Mouse (Mus musculus): ENCODE data around the gene A530016L24Rik. TPM values are rescaled to one million over a fixed set of nuclear protein-coding genes. Genes with fewer than 3 reads are reported as not detected.

Gene A530016L24Rik
- polyA plus RNA-seq, 1 experiment from 2014 or later, result 0.36 TPM

- H3K9me3 ChIP-seq (replicated peaks; ENCODE audit: low read length), result no peaks in the 10 kb centered on the region
- no peak overlapping the region for H3K9ac ChIP-seq (ENCODE audit: low read depth, low read length)
- ATAC-seq (replicated peaks; ENCODE audit: low FRiP score, low read depth), result no peak; the same call in 1 of the 2 replicates
- no peak overlapping the region for H3K27ac ChIP-seq
- no peak for DNase-seq (ENCODE audit: low spot score)
- no peaks in the 10 kb centered on the region for H3K27me3 ChIP-seq (ENCODE audit: insufficient read depth, low read length)
- WGBS, result 78% methylated on average over 3 of the region's 3 CpGs
- H3K36me3 ChIP-seq (ENCODE audit: insufficient read depth, low read length), result no peaks in the 10 kb centered on the region
- no peak overlapping the region for H3K4me3 ChIP-seq (replicated peaks; ENCODE audit: low read depth, low read length)
- H3K4me1 ChIP-seq (replicated peaks; ENCODE audit: insufficient read depth, low read length), result 0 out of 2 replicates have a peak, but pooled peaks cover 4% of the 10 kb centered on the region
- no peak for TF ChIP-seq CTCF (IDR thresholded peaks at IDR 0.05; ENCODE audit: low read depth)
- no peak overlapping the region for H3K4me2 ChIP-seq (ENCODE audit: low read length)
Observed at GRCm38 (mm10) chr12:112464516-112464915, 24.7 kb upstream of the A530016L24Rik start.

GRCm38 (mm10) chr12:112465928-112466327 lies 23.3 kb upstream of the A530016L24Rik start:
- WGBS, result 92% methylated on average over 17 of the region's 17 CpGs
- H3K27ac ChIP-seq, result no peak overlapping the region
- no peaks in the 10 kb centered on the region for H3K27me3 ChIP-seq (ENCODE audit: insufficient read depth, low read length)
- no peak for ATAC-seq (replicated peaks; ENCODE audit: low FRiP score, low read depth)
- no peak overlapping the region for H3K4me3 ChIP-seq (replicated peaks; ENCODE audit: low read depth, low read length)
- H3K9me3 ChIP-seq (replicated peaks; ENCODE audit: low read length), result no peaks in the 10 kb centered on the region
- DNase-seq (ENCODE audit: low spot score), result no peak
- H3K4me1 ChIP-seq (replicated peaks; ENCODE audit: insufficient read depth, low read length), result 0 out of 2 replicates have a peak, but pooled peaks cover 4% of the 10 kb centered on the region
- H3K36me3 ChIP-seq (ENCODE audit: insufficient read depth, low read length), result no peaks in the 10 kb centered on the region
- no peak overlapping the region for H3K9ac ChIP-seq (ENCODE audit: low read depth, low read length)
- no peak overlapping the region for H3K4me2 ChIP-seq (ENCODE audit: low read length)
- TF ChIP-seq CTCF (IDR thresholded peaks at IDR 0.05; ENCODE audit: low read depth), result no peak

GRCm38 (mm10) chr12:112467387-112467786 lies 21.9 kb upstream of the A530016L24Rik start:
- H3K4me1 ChIP-seq (replicated peaks; ENCODE audit: insufficient read depth, low read length), result 0 out of 2 replicates have a peak, but pooled peaks cover 4% of the 10 kb centered on the region
- no peak for ATAC-seq (replicated peaks; ENCODE audit: low FRiP score, low read depth)
- TF ChIP-seq CTCF (IDR thresholded peaks at IDR 0.05; ENCODE audit: low read depth), result no peak
- no peak overlapping the region for H3K27ac ChIP-seq
- H3K9me3 ChIP-seq (replicated peaks; ENCODE audit: low read length), result no peaks in the 10 kb centered on the region
- no peak overlapping the region for H3K4me2 ChIP-seq (ENCODE audit: low read length)
- no peak overlapping the region for H3K9ac ChIP-seq (ENCODE audit: low read depth, low read length)
- H3K36me3 ChIP-seq (ENCODE audit: insufficient read depth, low read length), result no peaks in the 10 kb centered on the region
- no peak overlapping the region for H3K4me3 ChIP-seq (replicated peaks; ENCODE audit: low read depth, low read length)
- WGBS, result 58% methylated on average over 10 of the region's 10 CpGs
- no peaks in the 10 kb centered on the region for H3K27me3 ChIP-seq (ENCODE audit: insufficient read depth, low read length)
- DNase-seq (ENCODE audit: low spot score), result no peak

- DNase-seq (ENCODE audit: low spot score), result no peak
- Histone ChIP-seq H3K4me2 (ENCODE audit: low read length) (no peak overlapping the region), H3K9ac (ENCODE audit: low read depth, low read length) (no peak overlapping the region), H3K4me3 (replicated peaks; ENCODE audit: low read depth, low read length) (no peak overlapping the region), H3K27me3 (ENCODE audit: insufficient read depth, low read length) (no peaks in the 10 kb centered on the region), H3K27ac (no peak overlapping the region), H3K36me3 (ENCODE audit: insufficient read depth, low read length) (no peaks in the 10 kb centered on the region), H3K9me3 (replicated peaks; ENCODE audit: low read length) (no peaks in the 10 kb centered on the region), H3K4me1 (replicated peaks; ENCODE audit: insufficient read depth, low read length) (0 out of 2 replicates have a peak, but pooled peaks cover 4% of the 10 kb centered on the region)
- ATAC-seq (replicated peaks; ENCODE audit: low FRiP score, low read depth), result no peak
- WGBS, result 89% methylated on average over 7 of the region's 7 CpGs
- TF ChIP-seq CTCF (IDR thresholded peaks at IDR 0.05; ENCODE audit: low read depth), result no peak
Observed at GRCm38 (mm10) chr12:112469393-112469792, 19.9 kb upstream of the A530016L24Rik start.

- 73% methylated on average over 5 of the region's 5 CpGs for WGBS
- no peak for TF ChIP-seq CTCF (IDR thresholded peaks at IDR 0.05; ENCODE audit: low read depth)
- no peak overlapping the region for H3K4me3 ChIP-seq (replicated peaks; ENCODE audit: low read depth, low read length)
- no peaks in the 10 kb centered on the region for H3K27me3 ChIP-seq (ENCODE audit: insufficient read depth, low read length)
- DNase-seq (ENCODE audit: low spot score), result no peak
- no peak for ATAC-seq (replicated peaks; ENCODE audit: low FRiP score, low read depth)
- H3K9ac ChIP-seq (ENCODE audit: low read depth, low read length), result no peak overlapping the region
- H3K4me2 ChIP-seq (ENCODE audit: low read length), result no peak overlapping the region
- H3K9me3 ChIP-seq (replicated peaks; ENCODE audit: low read length), result no peaks in the 10 kb centered on the region
- H3K36me3 ChIP-seq (ENCODE audit: insufficient read depth, low read length), result no peaks in the 10 kb centered on the region
- H3K27ac ChIP-seq, result no peak overlapping the region
- H3K4me1 ChIP-seq (replicated peaks; ENCODE audit: insufficient read depth, low read length), result 0 out of 2 replicates have a peak, but pooled peaks cover 4% of the 10 kb centered on the region
Observed at GRCm38 (mm10) chr12:112470216-112470615, 19.0 kb upstream of the A530016L24Rik start.

- WGBS, result 17% methylated on average over 9 of the region's 9 CpGs
- peak; percentile 98 for TF ChIP-seq CTCF (IDR thresholded peaks at IDR 0.05; ENCODE audit: low read depth)
- no peaks in the 10 kb centered on the region for H3K27me3 ChIP-seq (ENCODE audit: insufficient read depth, low read length)
- H3K9ac ChIP-seq (ENCODE audit: low read depth, low read length), result no peak overlapping the region
- peak; percentile 90 for DNase-seq (ENCODE audit: low spot score)
- H3K9me3 ChIP-seq (replicated peaks; ENCODE audit: low read length), result no peaks in the 10 kb centered on the region
- no peak overlapping the region for H3K4me3 ChIP-seq (replicated peaks; ENCODE audit: low read depth, low read length)
- H3K4me1 ChIP-seq (replicated peaks; ENCODE audit: insufficient read depth, low read length), result no peaks in the 10 kb centered on the region
- no peak overlapping the region for H3K27ac ChIP-seq
- peak; percentile 69 for ATAC-seq (replicated peaks; ENCODE audit: low FRiP score, low read depth)
- H3K36me3 ChIP-seq (ENCODE audit: insufficient read depth, low read length), result no peaks in the 10 kb centered on the region
- no peak overlapping the region for H3K4me2 ChIP-seq (ENCODE audit: low read length)
Observed at GRCm38 (mm10) chr12:112473777-112474176, 15.5 kb upstream of the A530016L24Rik start.

GRCm38 (mm10) chr12:112489535-112489934 lies 287 bp downstream of the A530016L24Rik start:
- Histone ChIP-seq H3K36me3 (ENCODE audit: insufficient read depth, low read length) (no peaks in the 10 kb centered on the region), H3K4me3 (replicated peaks; ENCODE audit: low read depth, low read length) (no peak overlapping the region), H3K27me3 (ENCODE audit: insufficient read depth, low read length) (no peaks in the 10 kb centered on the region), H3K4me2 (ENCODE audit: low read length) (no peak overlapping the region), H3K9ac (ENCODE audit: low read depth, low read length) (no peak overlapping the region), H3K9me3 (replicated peaks; ENCODE audit: low read length) (no peaks in the 10 kb centered on the region), H3K27ac (no peak overlapping the region), H3K4me1 (replicated peaks; ENCODE audit: insufficient read depth, low read length) (peaks cover 14% of the 10 kb centered on the region)
- WGBS, result 95% methylated on average over 9 of the region's 9 CpGs
- TF ChIP-seq CTCF (IDR thresholded peaks at IDR 0.05; ENCODE audit: low read depth), result no peak
- no peak for DNase-seq (ENCODE audit: low spot score)
- ATAC-seq (replicated peaks; ENCODE audit: low FRiP score, low read depth), result no peak
